Mouse (Mus musculus): ENCODE measurements around the gene Chst8.

GRCm38 (mm10) chr7:34696086-34696485, 116.4 kb downstream of the Chst8 start:
- TF ChIP-seq CTCF (IDR thresholded peaks at IDR 0.05; ENCODE audit: low read depth): no peak
- no peak for TF ChIP-seq EP300 (IDR thresholded peaks at IDR 0.05; ENCODE audit: low read depth)

All from liver, postnatal 0 days (tissue).